Mouse (Mus musculus) heart, postnatal 0 days (tissue): Measurements from ENCODE around the gene Slamf9. TPM values are rescaled to one million over a fixed set of nuclear protein-coding genes. Genes with fewer than 3 reads are reported as not detected.

Experiments
- ATAC-seq: fragments of 200-750 bp; cut with Nextera tagmentation; 2 replicates; pipeline ENCODE4 v1.8.0; 2017; ENCODE audit warnings: low read depth, moderate number of reproducible peaks, moderate library complexity; ENCODE audit not compliant: insufficient read depth
- DNase-seq: peaks from one replicate; pipeline ENCODE4 v3.0.0-alpha.2; 2016; ENCODE audit warnings: low spot score
- H3K27ac ChIP-seq: fragments of 300-500 bp; sonication (generic); 2 replicates; pipeline ENCODE4 v1.5.1; 2014; ENCODE audit warnings: low read depth, mild to moderate bottlenecking
- H3K27me3 ChIP-seq: fragments of 300-500 bp; sonication (generic); 2 replicates; pipeline ENCODE4 v1.6.1; 2014; ENCODE audit warnings: low read length, mixed read lengths; ENCODE audit not compliant: control insufficient read depth, insufficient read depth
- H3K36me3 ChIP-seq: fragments of 300-500 bp; sonication (generic); replicated peaks from 2 replicates; pipeline ENCODE4 v1.6.1; 2014; ENCODE audit warnings: low read length, mixed read lengths; ENCODE audit not compliant: control insufficient read depth, insufficient read depth
- H3K4me1 ChIP-seq: fragments of 300-500 bp; sonication (generic); 2 replicates; pipeline ENCODE4 v1.6.1; 2014; ENCODE audit warnings: antibody characterized with exemption; ENCODE audit not compliant: control insufficient read depth, insufficient read depth
- H3K4me2 ChIP-seq: fragments of 300-500 bp; sonication (generic); 2 replicates; pipeline ENCODE4 v1.6.1; 2014; ENCODE audit warnings: low read depth, mild to moderate bottlenecking, low read length, moderate library complexity
- H3K4me3 ChIP-seq: fragments of 300-500 bp; sonication (generic); 2 replicates; pipeline ENCODE4 v1.5.1; 2014; ENCODE audit warnings: low read depth, low read length
- H3K9ac ChIP-seq: fragments of 300-500 bp; sonication (generic); replicated peaks from 2 replicates; pipeline ENCODE4 v1.6.1; 2014; ENCODE audit warnings: low read depth, low read length, mixed read lengths
- H3K9me3 ChIP-seq: fragments of 300-500 bp; sonication (generic); replicated peaks from 2 replicates; pipeline ENCODE4 v1.6.1; 2016; ENCODE audit warnings: low read length; ENCODE audit not compliant: control insufficient read depth
- CTCF ChIP-seq: IDR thresholded peaks from 2 replicates; pipeline ENCODE4 v1.5.1; 2016; ENCODE audit warnings: antibody characterized with exemption, control low read depth, low read depth
- EP300 ChIP-seq: IDR thresholded peaks from 2 replicates; pipeline ENCODE4 v1.6.1; 2016; ENCODE audit warnings: antibody characterized with exemption, low read depth
- WGBS: fragments of 180-500 bp; shearing (Covaris S2); extraction: QIAGEN DNeasy Blood & Tissue Kit; methylation state at CpG from one replicate; pipeline ENCODE4 v1.1.7; 2014; 5-methylcytosine and 5-hydroxymethylcytosine counted together
- polyA plus RNA-seq: library from polyadenylated mRNA; unstranded; fragments of >200 nt; fragmentation: Nextera tagmentation; extraction: Ambion mirVana; gene quantifications from 2 replicates; pipeline ENCODE4 v1.2.1, GENCODE M21; 2015
- total RNA-seq: library from RNA; depleted of rRNA; stranded (reverse); fragments of >200 nt; gene quantifications from 2 replicates; pipeline ENCODE4 v1.2.3, GENCODE M21; 2014; ENCODE audit warnings: low replicate concordance

The Slamf9 gene
- total and polyA plus RNA-seq, 2 experiments from 2014 or later: 1.9 to 2.0 TPM

DNA sequence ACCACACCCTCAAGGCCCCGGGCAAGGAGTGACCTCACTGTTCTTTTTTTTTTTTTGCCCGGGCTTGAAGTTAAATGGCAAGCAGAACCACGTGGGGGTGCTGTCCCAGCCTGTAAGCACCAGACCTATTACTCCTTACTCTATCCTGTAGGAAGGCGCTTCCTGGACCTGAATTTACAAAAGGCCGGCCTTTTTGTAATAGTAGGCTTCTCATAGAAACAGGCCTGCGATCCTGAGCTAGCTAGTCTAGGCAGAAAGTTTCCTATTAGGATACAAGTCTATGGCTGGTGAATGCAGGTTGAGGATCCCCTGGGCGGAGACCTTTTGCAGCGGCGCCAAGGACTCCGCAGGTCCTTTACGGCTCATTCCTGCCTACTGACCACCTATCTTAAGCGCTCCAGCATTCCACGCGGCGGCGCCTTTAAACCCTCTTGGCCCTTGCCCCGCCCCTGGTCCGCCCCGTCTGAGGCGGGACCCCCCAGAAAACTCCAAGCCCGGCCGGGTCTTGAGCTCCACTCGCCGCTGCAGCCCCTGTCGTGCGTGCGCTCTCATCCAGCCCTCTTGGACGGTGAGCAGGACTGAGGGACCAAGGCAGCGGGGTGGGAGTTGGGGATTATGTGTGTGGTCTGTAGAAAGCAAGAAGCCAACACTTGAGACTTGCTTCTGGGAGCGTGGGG lies 24.7 kb downstream of the Slamf9 start, which contains the start of gene Tagln2:
TSS of gene Tagln2 (plus strand) at position 283 of the 677 bp plus-strand sequence.
- peak within 1 kb of the TSS; percentile 81 for H3K9ac ChIP-seq
- peaks cover 23% of the 10 kb centered on the region for H3K4me1 ChIP-seq
- H3K27me3 ChIP-seq: no peaks in the 10 kb centered on the region
- 2% methylated on average over 30 of the region's 30 CpGs for WGBS
- H3K4me3 ChIP-seq: peak within 1 kb of the TSS; percentile 65
- H3K36me3 ChIP-seq: peaks cover 4% of the 10 kb centered on the region; the same call in 1 of the 2 replicates
- DNase-seq (peak; percentile 79), ATAC-seq (peak; percentile 66)
- peak within 1 kb of the TSS; percentile 92 for H3K27ac ChIP-seq
- H3K4me2 ChIP-seq: peak within 1 kb of the TSS; percentile 63
- TF ChIP-seq CTCF (peak; percentile 21; the same call in 1 of the 2 replicates), EP300 (0 out of 2 replicates have a peak, but pooled peaks have one; percentile 31)
- no peaks in the 10 kb centered on the region for H3K9me3 ChIP-seq

DNA sequence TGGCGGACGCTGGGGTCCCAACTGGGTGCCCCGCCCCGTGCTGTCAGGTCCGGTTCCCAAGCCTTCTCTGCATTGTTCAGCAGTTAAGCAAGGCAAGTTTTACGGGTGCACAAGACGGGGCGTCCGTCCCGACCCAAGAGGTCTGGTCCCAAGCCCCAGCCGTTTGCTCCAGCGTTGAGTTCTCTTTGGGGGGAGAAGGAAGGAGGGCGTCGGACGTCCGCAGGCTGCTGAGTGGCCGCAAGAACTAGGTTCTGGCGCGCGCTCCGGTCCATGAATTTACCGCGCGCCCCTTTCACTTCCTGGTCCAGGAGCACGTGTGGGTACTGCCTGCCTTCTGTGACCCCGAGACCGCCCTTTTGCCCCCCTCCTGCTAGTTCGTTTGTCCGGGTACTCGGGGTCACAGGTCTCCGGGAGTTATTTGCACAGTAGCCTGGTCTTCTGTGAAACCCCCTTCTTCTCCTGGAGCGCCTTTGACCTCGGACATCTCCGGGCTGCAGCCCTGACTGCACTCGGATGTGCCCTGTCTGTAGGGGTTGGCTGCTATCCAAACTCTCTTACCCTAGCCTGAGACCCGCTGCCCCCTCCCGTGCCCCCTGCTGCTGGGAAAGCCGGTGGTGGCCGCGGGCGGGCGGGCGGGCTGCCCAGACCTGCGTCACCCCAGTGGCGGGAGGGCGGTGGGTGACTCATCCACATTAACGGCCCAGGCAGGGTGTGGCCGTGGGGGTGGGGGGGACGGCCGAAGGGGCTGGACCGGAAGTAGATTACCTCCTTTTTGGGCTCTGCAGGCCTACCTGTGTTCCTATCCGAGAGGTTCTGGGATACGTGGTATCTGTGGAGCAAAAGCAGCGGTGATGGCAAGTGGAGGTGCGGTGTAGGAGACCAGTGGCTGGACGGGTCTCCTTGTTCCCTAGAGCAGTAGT lies 25.6 kb downstream of the Slamf9 start:
- peak; percentile 72 for DNase-seq
- H3K4me1 ChIP-seq: peaks cover 23% of the 10 kb centered on the region

DNA sequence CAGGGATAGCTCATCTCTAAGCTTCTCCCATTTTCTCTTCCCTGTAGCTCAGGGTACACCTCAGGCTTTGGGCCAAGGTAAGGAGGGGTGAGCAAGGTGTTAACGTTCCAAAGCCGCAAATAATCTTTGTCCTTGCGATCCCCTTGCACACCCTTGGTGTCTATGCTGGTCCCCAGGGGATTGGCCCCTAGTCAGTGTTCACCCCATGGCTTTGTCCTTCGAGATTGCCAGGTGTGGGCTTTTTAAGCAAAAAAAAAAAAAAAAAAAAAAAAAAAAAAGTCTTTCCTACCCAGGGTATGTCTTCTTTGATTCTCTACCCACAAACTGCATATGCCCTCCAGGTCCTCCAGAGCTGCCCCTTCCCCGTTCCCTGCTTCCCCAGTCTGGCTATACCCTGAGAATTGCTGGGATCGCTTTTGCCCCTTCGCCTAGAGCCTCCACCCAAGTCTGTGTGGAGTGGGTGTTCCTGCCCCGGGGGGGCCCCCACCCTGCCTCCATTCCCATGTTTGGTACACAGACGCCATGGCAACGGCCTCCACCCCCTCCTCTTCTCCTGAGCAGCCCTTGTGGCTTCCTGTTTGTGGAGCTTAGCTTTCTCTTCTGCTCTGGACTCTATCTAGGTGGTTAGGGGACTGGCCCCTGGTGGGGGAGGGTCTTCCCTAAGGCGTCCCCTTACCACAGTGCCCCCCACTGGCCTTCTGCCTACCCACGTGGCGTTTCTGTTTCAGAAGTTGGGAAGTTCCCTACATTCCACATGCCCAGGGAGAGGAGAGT lies 26.4 kb downstream of the Slamf9 start:
- ATAC-seq (peak; percentile 31), DNase-seq (peak; percentile 71)
- Histone ChIP-seq H3K4me3 (peak overlapping the region; percentile 65), H3K9me3 (no peaks in the 10 kb centered on the region), H3K4me2 (peak overlapping the region; percentile 63), H3K9ac (peak overlapping the region; percentile 81), H3K27me3 (no peaks in the 10 kb centered on the region), H3K4me1 (peaks cover 23% of the 10 kb centered on the region), H3K27ac (peak overlapping the region; percentile 92), H3K36me3 (peaks cover 20% of the 10 kb centered on the region)
- TF ChIP-seq CTCF (no peak), EP300 (peak; percentile 15; the same call in 1 of the 2 replicates)
- WGBS: 27% methylated on average over 13 of the region's 13 CpGs

More for the DNA sequence above, 25.6 kb downstream of the Slamf9 start:
- Histone ChIP-seq H3K4me3 (peak overlapping the region; percentile 65), H3K27ac (peak overlapping the region; percentile 92), H3K27me3 (no peaks in the 10 kb centered on the region), H3K9ac (peak overlapping the region; percentile 81), H3K36me3 (peaks cover 12% of the 10 kb centered on the region), H3K4me2 (peak overlapping the region; percentile 63), H3K9me3 (no peaks in the 10 kb centered on the region)
- peak; percentile 70 for ATAC-seq
- WGBS: 1% methylated on average over 56 of the region's 56 CpGs
- TF ChIP-seq CTCF: no peak
- TF ChIP-seq EP300: no peak

DNA sequence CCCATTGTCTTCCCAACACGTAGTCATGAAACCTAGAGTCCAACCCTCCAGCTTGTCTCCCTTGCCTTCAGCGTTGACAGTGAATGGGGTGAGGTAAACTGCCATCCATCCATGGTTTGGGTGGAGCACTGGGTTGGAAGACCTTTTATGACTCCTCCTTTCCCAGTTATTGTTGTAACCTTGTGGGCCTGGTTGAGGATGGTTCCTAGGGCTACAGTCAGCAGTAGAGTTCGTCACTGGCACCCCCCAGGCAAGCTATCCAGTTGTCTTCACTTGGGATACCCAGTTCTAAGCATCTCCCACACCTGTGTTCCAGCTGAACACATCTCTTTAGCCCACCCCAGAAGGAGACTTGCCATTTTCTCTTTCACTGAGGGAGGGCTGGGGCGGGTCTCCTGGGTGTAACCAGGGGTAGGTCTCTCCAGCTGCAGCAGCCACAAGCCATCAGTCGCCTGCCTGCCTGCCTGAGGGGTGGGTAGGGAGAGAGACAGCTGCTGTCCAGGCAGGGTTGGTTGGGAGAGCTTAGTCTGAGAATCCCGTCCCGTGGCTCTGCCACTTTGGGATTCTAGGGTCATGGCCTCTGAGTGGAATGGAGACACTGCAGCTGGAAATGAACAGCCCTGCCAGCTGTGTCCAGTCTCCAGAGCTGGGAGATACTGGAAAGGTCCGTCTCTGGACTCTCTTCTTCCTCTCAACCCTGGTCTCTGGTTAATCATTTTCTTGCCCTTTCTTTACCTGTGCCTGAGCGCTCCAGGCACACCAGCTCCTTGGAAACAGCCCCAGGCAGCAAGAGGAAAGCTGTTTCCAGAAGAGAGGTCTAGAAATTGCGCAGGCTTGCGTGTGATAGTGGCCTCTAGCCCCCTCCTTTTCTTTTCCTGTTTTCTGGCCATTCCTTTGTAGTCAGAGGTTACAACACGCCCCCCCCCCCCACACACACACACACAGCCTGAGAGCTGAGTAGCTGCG lies 27.3 kb downstream of the Slamf9 start:
- no peak for ATAC-seq
- 39% methylated on average over 13 of the region's 13 CpGs for WGBS
- Histone ChIP-seq H3K9me3 (no peaks in the 10 kb centered on the region), H3K4me1 (peaks cover 24% of the 10 kb centered on the region), H3K9ac (peak overlapping the region; percentile 81), H3K27ac (peak overlapping the region; percentile 92), H3K27me3 (no peaks in the 10 kb centered on the region), H3K4me3 (peak overlapping the region; percentile 65), H3K36me3 (peaks cover 29% of the 10 kb centered on the region), H3K4me2 (peak overlapping the region; percentile 63)
- TF ChIP-seq EP300 (no peak), CTCF (no peak)
- DNase-seq: peak; percentile 41
